Mouse (Mus musculus) adrenal gland, adult (tissue): ENCODE data around the gene C130026I21Rik.
"Not testable (repeated sequence)": the region's sequence is repeated elsewhere in the genome, so short reads cannot be mapped to it uniquely, and the experiment has no call there.

Source experiments
- DNase-seq, 2 experiments: peaks; one replicate each; pipeline ENCODE4 v3.0.0; 2022 to 2023; ENCODE audit warnings: low spot score in 1 of 2; ENCODE audit not compliant: inconsistent age in 2 of 2

C130026I21Rik gene

GRCm38 (mm10) chr1:85035801-85036200 is 234.6 kb downstream of the C130026I21Rik start:
- peak in 1 of 2 experiments; percentile 21 for DNase-seq

GRCm38 (mm10) chr1:85034394-85034793 is 236.0 kb downstream of the C130026I21Rik start:
- DNase-seq: peak in 1 of 2 experiments; percentile 16

- peak in 1 of 2 experiments; percentile 18 for DNase-seq
Measured at GRCm38 (mm10) chr1:85033616-85034015, 236.8 kb downstream of the C130026I21Rik start.

GRCm38 (mm10) chr1:85030211-85030610 is 240.2 kb downstream of the C130026I21Rik start:
- peak in 1 of 2 experiments; percentile 15 for DNase-seq

- peak in 1 of 2 experiments; percentile 19 for DNase-seq
Measured at GRCm38 (mm10) chr1:85011933-85012332, 258.4 kb downstream of the C130026I21Rik start.

- peak in 1 of 2 experiments; percentile 31 for DNase-seq
Measured at GRCm38 (mm10) chr1:85010947-85011346, 259.4 kb downstream of the C130026I21Rik start.

GRCm38 (mm10) chr1:85007737-85008136 is 262.6 kb downstream of the C130026I21Rik start:
- DNase-seq: not testable (repeated sequence)

- peak in 1 of 2 experiments; percentile 18 for DNase-seq
Measured at GRCm38 (mm10) chr1:84999241-84999640, 271.1 kb downstream of the C130026I21Rik start.

- peak in 1 of 2 experiments; percentile 28 for DNase-seq
Measured at GRCm38 (mm10) chr1:84996305-84996704, 274.1 kb downstream of the C130026I21Rik start.

- DNase-seq: peak; percentile 11 to 51
Measured at GRCm38 (mm10) chr1:84994461-84994860, 275.9 kb downstream of the C130026I21Rik start.

- peak in 1 of 2 experiments; percentile 14 for DNase-seq
Measured at GRCm38 (mm10) chr1:84993688-84994319, 276.6 kb downstream of the C130026I21Rik start.

GRCm38 (mm10) chr1:84993235-84993634 is 277.1 kb downstream of the C130026I21Rik start:
- not testable (repeated sequence) for DNase-seq

GRCm38 (mm10) chr1:84992827-84993226 is 277.5 kb downstream of the C130026I21Rik start:
- DNase-seq: not testable (repeated sequence)

GRCm38 (mm10) chr1:84989044-84989443 is 281.3 kb downstream of the C130026I21Rik start:
- DNase-seq: peak in 1 of 2 experiments; percentile 29

GRCm38 (mm10) chr1:84987729-84988128 is 282.6 kb downstream of the C130026I21Rik start:
- peak in 1 of 2 experiments; percentile 20 for DNase-seq

- DNase-seq: not testable (repeated sequence)
Measured at GRCm38 (mm10) chr1:84961779-84962178, 308.6 kb downstream of the C130026I21Rik start.

GRCm38 (mm10) chr1:84957713-84958112 is 312.7 kb downstream of the C130026I21Rik start:
- peak in 1 of 2 experiments; percentile 21 for DNase-seq

GRCm38 (mm10) chr1:84956771-84957170 is 313.6 kb downstream of the C130026I21Rik start:
- DNase-seq: peak in 1 of 2 experiments; percentile 62

- DNase-seq: peak in 1 of 2 experiments; percentile 60
Measured at GRCm38 (mm10) chr1:84952456-84953181, 317.7 kb downstream of the C130026I21Rik start.

- peak; percentile 71 to 90 for DNase-seq
Measured at GRCm38 (mm10) chr1:84951566-84951965, 318.8 kb downstream of the C130026I21Rik start.

- peak in 1 of 2 experiments; percentile 18 for DNase-seq
Measured at GRCm38 (mm10) chr1:84947390-84947789, 323.0 kb downstream of the C130026I21Rik start.

- no peak for DNase-seq
Measured at GRCm38 (mm10) chr1:84945950-84946349, 324.4 kb downstream of the C130026I21Rik start.
